Mouse (Mus musculus) neural tube, embryonic 13.5 days (tissue): ENCODE measurements around the gene 8030474K03Rik. TPM values are rescaled to one million over a fixed set of nuclear protein-coding genes. Genes with fewer than 3 reads are reported as not detected.
"Not testable (repeated sequence)": the region's sequence is repeated elsewhere in the genome, so short reads cannot be mapped to it uniquely, and the experiment has no call there.

Source experiments
- ATAC-seq: fragments of 200-750 bp; cut with Nextera tagmentation; 2 replicates; pipeline ENCODE4 v1.8.0; 2017; ENCODE audit warnings: low read depth, mild to moderate bottlenecking, moderate TSS enrichment, moderate library complexity
- H3K27ac ChIP-seq: fragments of 300-500 bp; sonication (generic); replicated peaks from 2 replicates; pipeline ENCODE4 v1.5.1; 2015; ENCODE audit warnings: moderate library complexity, mild to moderate bottlenecking, inconsistent platforms
- H3K27me3 ChIP-seq: fragments of 300-500 bp; sonication (generic); 2 replicates; pipeline ENCODE4 v1.6.1; 2015; ENCODE audit warnings: mild to moderate bottlenecking, inconsistent platforms
- H3K36me3 ChIP-seq: fragments of 300-500 bp; sonication (generic); 2 replicates; pipeline ENCODE4 v1.6.1; 2015; ENCODE audit warnings: mild to moderate bottlenecking, inconsistent platforms
- H3K4me1 ChIP-seq: fragments of 300-500 bp; sonication (generic); replicated peaks from 2 replicates; pipeline ENCODE4 v1.6.1; 2015; ENCODE audit warnings: inconsistent platforms
- H3K4me2 ChIP-seq: fragments of 300-500 bp; sonication (generic); 2 replicates; pipeline ENCODE4 v1.6.1; 2015; ENCODE audit warnings: inconsistent platforms, mild to moderate bottlenecking, moderate library complexity
- H3K4me3 ChIP-seq: fragments of 300-500 bp; sonication (generic); 2 replicates; pipeline ENCODE4 v1.5.1; 2015; ENCODE audit warnings: mild to moderate bottlenecking, inconsistent platforms
- H3K9ac ChIP-seq: fragments of 300-500 bp; sonication (generic); 2 replicates; pipeline ENCODE4 v1.6.1; 2015; ENCODE audit warnings: moderate library complexity, mild to moderate bottlenecking, inconsistent platforms
- H3K9me3 ChIP-seq: fragments of 300-500 bp; sonication (generic); 2 replicates; pipeline ENCODE4 v1.6.1; 2016; ENCODE audit warnings: inconsistent platforms
- WGBS: fragments of 180-500 bp; shearing (Covaris S2); methylation state at CpG from one replicate; pipeline ENCODE4 v1.1.7; 2015; 5-methylcytosine and 5-hydroxymethylcytosine counted together
- polyA plus RNA-seq: library from polyadenylated mRNA; unstranded; fragments of >200 nt; fragmentation: Nextera tagmentation; extraction: Ambion mirVana; gene quantifications from 2 replicates; pipeline ENCODE4 v1.2.1, GENCODE M21; 2015

8030474K03Rik gene
- polyA plus RNA-seq, 1 experiment from 2014 or later: not detected

- H3K9ac ChIP-seq, H3K4me2 ChIP-seq, H3K4me1 ChIP-seq, H3K9me3 ChIP-seq, H3K27ac ChIP-seq, ATAC-seq, H3K4me3 ChIP-seq, H3K36me3 ChIP-seq: not testable (repeated sequence)
- peaks cover 22% of the 10 kb centered on the region for H3K27me3 ChIP-seq
Measured at GRCm38 (mm10) chrX:101819980-101820379, 25.5 kb downstream of the 8030474K03Rik start.

GRCm38 (mm10) chrX:101847191-101847795, 52.8 kb downstream of the 8030474K03Rik start:
- H3K9me3 ChIP-seq: no peaks in the 10 kb centered on the region
- no peaks in the 10 kb centered on the region for H3K4me1 ChIP-seq
- no peak overlapping the region for H3K9ac ChIP-seq
- H3K27me3 ChIP-seq: peaks cover 80% of the 10 kb centered on the region
- no peak overlapping the region for H3K4me2 ChIP-seq
- no peak overlapping the region for H3K4me3 ChIP-seq
- H3K36me3 ChIP-seq: no peaks in the 10 kb centered on the region
- WGBS: 57% methylated on average over 5 of the region's 5 CpGs
- no peak overlapping the region for H3K27ac ChIP-seq
- ATAC-seq: no peak

Other genes starting within 250 kb of the 8030474K03Rik start
- 180 and 215 TPM in 2 replicates for gene Ogt, start 154.6 kb upstream of the 8030474K03Rik start, polyA plus RNA-seq
- gene Cxcr3, start 60.4 kb upstream of the 8030474K03Rik start, polyA plus RNA-seq: 0.25 and 0.28 TPM in 2 replicates
- not detected in 2 replicates for gene Gm4779, start 233 bp upstream of the 8030474K03Rik start, polyA plus RNA-seq
- gene Nhsl2, start 54.7 kb downstream of the 8030474K03Rik start, polyA plus RNA-seq: 4.6 and 5.7 TPM in 2 replicates